Mouse (Mus musculus): ENCODE data around the gene Stfa2.
"Not testable (repeated sequence)": the region's sequence is repeated elsewhere in the genome, so short reads cannot be mapped to it uniquely, and the experiment has no call there.

- not testable (repeated sequence) for TF ChIP-seq CTCF (IDR thresholded peaks at IDR 0.05; ENCODE audit: borderline replicate concordance, control insufficient read depth, extremely low read depth, insufficient read depth, low read length, poor library complexity); POLR2A (IDR thresholded peaks at IDR 0.05; ENCODE audit: control insufficient read depth, extremely low read depth, insufficient read depth, low read length, poor library complexity)
Observed at GRCm38 (mm10) chr16:36367648-36368047, 40.6 kb downstream of the Stfa2 start, which contains the start of gene BC100530.
